Mouse (Mus musculus): ENCODE measurements around the gene Zfp668.
"Not testable (repeated sequence)": the region's sequence is repeated elsewhere in the genome, so short reads cannot be mapped to it uniquely, and the experiment has no call there.

Gene Zfp668

GRCm38 (mm10) chr7:127841340-127842000 is 35.2 kb downstream of the Zfp668 start:
- DNase-seq (ENCODE audit: low spot score in 2 of 2), result peak; percentile 87 to 91

GRCm38 (mm10) chr7:127840886-127841285 is 35.7 kb downstream of the Zfp668 start:
- peak; percentile 53 to 65 for DNase-seq (ENCODE audit: low spot score in 2 of 2)

DNA sequence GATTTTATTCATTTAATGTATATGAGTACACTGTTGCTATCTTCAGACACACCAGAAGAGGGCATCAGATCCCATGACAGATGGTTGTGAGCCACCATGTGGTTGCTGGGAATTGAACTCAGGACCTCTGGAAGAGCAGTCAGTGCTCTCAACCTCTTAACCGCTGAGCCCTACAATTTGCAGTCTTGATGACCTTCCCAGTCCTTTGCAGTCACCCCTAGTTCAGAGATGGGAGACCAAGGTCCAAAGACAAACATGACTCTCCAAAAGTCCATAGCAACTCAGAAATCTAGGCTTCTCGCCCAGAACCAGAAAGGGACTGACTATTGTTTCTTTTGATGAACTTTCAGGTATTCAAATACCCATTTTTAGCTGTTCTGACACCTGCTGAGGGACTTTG is 36.6 kb downstream of the Zfp668 start:
- not testable (repeated sequence) for DNase-seq (ENCODE audit: low spot score in 2 of 2)

DNA sequence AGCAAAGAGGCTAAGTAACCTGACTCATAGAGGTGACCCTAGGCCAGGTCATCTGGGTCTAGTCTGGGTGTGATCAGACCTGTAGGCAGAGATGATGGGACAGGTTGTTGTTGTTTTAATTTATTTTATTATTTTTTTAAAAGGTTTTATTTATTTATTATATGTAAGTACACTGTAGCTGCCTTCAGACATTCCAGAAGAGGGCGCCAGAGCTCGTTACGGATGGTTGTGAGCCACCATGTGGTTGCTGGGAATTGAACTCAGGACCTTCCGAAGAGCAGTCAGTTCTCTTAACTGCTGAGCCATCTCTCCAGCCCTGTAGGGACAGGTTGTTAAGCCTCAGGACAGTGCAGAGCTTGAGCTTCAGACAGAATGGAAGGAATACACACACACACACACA is 38.8 kb downstream of the Zfp668 start:
- not testable (repeated sequence) for DNase-seq (ENCODE audit: low spot score in 2 of 2)

GRCm38 (mm10) chr7:127837473-127837872 is 39.2 kb downstream of the Zfp668 start:
- DNase-seq (ENCODE audit: low spot score in 2 of 2), result no peak

- no peak for DNase-seq (ENCODE audit: low spot score in 2 of 2)
Measured at GRCm38 (mm10) chr7:127835550-127835949, 41.1 kb downstream of the Zfp668 start.

DNA sequence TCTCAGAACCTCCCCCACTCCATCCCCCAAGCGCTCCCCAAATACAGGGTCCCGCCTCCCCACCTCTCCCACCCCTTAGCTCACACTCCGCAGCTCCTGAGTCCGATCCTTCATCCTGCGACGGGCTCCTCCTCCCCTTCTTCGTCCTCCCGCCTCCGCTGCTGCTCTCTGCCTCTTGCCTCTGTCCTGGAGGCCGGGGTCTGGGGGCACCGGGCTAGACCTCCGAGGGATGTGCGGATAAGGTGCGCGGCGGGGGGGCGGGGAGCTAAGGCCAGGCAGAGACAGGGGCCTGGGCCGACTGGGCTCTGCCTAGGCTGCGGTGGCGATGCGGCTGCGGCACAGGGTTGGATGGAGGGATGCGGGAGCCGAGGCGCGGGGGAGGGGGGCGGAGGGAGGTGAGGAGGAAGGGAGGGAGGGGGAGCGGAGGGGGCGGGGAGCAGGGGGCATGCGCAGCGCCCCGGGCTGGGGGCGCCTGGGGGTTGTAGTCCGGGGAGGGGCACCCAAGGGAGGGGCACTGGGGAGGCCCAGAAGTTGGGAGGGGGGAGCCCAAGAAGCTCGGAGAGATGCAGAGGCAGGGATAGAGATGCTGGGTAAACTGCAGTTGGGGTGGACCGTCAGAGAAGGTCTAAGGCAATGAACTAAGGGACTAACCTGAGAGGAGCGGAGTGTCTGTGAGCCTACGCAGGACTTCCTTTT is 52.3 kb downstream of the Zfp668 start, which contains the start of the genes Stx4a and Stx1b:
Gene Stx4a (plus strand): TSS at position 119 of the 696 bp plus-strand sequence.
Gene Stx1b (minus strand): TSS at position 374 of the 696 bp plus-strand sequence.
- peak in 1 of 2 experiments; percentile 36 for DNase-seq (ENCODE audit: low spot score in 2 of 2)

GRCm38 (mm10) chr7:127823236-127824171 is 53.1 kb downstream of the Zfp668 start:
- DNase-seq (ENCODE audit: low spot score in 2 of 2), result no peak

GRCm38 (mm10) chr7:127822494-127822893 is 54.1 kb downstream of the Zfp668 start:
- DNase-seq (ENCODE audit: low spot score in 2 of 2), result no peak

DNA sequence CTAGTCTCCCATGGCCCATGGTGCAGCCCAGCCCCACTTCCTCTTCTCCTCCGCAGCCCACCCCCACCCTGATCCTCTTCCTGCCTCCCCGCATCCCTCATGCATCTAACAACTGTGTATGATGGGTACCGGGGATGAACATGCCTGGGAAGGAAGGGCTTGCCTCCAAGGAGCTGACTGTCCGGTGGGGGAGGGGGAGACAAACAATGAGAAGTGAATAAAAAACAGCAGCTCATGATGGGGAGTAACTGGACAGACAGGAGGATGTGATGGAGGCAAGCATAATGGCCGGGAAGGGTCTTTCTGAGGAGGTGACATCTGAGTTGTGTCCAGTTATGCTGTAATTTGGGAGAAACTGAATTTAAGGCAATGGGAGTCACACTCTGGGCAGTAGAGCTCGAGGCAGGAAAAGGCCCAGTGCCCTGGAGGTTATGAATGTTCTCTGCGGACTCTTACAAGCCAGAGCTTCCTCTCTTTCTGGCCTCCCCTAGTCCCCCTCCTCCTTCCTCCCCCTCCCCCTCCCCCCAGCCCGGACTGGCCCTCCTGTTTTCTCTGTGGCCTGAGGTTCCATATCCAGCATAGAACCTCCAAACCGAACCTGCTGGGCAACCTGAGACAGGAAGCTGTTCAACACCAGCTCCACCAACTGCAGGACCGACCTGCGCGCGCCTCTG is 55.7 kb downstream of the Zfp668 start:
- DNase-seq (ENCODE audit: low spot score in 2 of 2), result no peak

- DNase-seq (ENCODE audit: low spot score in 2 of 2), result no peak
Measured at GRCm38 (mm10) chr7:127817776-127818175, 58.9 kb downstream of the Zfp668 start.

- no peak for DNase-seq (ENCODE audit: low spot score in 2 of 2)
Measured at GRCm38 (mm10) chr7:127817053-127817452, 59.6 kb downstream of the Zfp668 start.

- peak in 1 of 2 experiments; percentile 57 for DNase-seq (ENCODE audit: low spot score in 2 of 2)
Measured at GRCm38 (mm10) chr7:127815954-127816821, 60.4 kb downstream of the Zfp668 start.

GRCm38 (mm10) chr7:127815116-127815665 is 61.4 kb downstream of the Zfp668 start:
- no peak for DNase-seq (ENCODE audit: low spot score in 2 of 2)

DNA sequence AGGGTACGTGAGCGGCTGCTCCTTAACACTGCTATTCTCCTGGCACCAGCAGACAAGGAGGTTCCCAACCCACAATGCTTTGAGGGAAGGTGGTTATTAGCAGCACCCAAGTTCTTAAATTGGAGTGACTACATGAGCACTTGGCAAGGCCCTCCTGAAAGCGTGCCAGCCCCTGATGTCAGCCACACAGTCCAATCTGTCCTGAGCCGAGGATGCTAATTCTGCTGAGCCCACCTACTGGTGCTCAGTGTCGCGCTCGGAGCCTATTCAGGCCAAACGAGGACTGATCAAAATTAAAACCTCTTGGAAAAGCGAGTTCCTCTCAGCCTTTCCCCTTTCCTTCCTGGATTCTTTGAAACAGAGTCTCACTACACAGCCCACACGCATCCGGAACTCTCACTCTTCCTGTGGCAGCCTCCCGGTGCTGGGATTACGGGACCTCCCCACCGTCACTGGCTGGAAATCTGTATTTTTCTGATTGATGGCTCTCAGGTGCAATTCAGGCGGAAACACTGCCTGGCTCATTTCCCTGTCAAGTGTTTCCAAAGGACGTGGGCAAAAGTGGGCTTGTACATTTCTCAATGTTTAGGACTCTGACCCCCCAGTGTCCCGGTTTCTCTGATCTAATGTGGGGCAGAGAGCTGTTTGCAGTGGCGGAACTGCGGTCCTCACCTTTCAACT is 62.2 kb downstream of the Zfp668 start:
- peak in 1 of 2 experiments; percentile 66 for DNase-seq (ENCODE audit: low spot score in 2 of 2)

DNA sequence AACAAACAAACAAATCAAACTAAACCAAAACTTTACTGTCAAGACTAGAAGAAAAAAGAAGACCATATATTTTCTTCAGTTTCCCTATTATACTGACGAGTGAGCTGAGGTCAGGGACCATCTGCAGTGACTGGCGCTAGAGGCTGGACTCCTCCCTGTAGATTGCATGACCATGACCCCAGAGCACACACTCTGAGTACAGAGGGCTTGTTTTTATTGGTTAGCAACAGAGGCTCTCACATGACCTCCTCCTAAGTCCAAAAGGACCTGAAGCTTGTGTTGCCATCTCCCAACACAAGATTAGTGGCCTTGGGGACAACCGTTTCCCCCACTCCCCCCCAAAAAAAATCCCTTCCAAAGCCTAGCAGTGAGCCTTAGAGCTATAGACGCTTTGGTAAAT is 62.8 kb downstream of the Zfp668 start:
- no peak for DNase-seq (ENCODE audit: low spot score in 2 of 2)
